Mouse (Mus musculus) megakaryocyte-erythroid progenitor cell, adult 5-6 weeks (primary cell): ENCODE data around the gene Rpl23. TPM values are rescaled to one million over a fixed set of nuclear protein-coding genes. Genes with fewer than 3 reads are reported as not detected.
A peak's percentile ranks its signal among the peaks of the same experiment; 100 is the strongest.
"Not testable (repeated sequence)": the region's sequence is repeated elsewhere in the genome, so short reads cannot be mapped to it uniquely, and the experiment has no call there.

Experiments
- ATAC-seq: replicated peaks from 2 replicates; pipeline ENCODE4 v1.8.0; 2016; ENCODE audit warnings: mild to moderate bottlenecking, inconsistent platforms; ENCODE audit not compliant: severe bottlenecking, poor library complexity, low FRiP score, low TSS enrichment
- total RNA-seq, 2 experiments: library from RNA; stranded (forward) in 1 of 2; stranded (reverse) in 1 of 2; fragments of 200-1000, 215-1000 nt in 1 of 2; fragments of >200 nt in 1 of 2; fragmentation: Nextera tagmentation in 1 of 2; gene quantifications; 2 replicates each; pipeline ENCODE4 v1.2.3; 2014 to 2017

Gene Rpl23
- total RNA-seq, 2 experiments from 2014 or later = 1,518 to 2,156 TPM

DNA sequence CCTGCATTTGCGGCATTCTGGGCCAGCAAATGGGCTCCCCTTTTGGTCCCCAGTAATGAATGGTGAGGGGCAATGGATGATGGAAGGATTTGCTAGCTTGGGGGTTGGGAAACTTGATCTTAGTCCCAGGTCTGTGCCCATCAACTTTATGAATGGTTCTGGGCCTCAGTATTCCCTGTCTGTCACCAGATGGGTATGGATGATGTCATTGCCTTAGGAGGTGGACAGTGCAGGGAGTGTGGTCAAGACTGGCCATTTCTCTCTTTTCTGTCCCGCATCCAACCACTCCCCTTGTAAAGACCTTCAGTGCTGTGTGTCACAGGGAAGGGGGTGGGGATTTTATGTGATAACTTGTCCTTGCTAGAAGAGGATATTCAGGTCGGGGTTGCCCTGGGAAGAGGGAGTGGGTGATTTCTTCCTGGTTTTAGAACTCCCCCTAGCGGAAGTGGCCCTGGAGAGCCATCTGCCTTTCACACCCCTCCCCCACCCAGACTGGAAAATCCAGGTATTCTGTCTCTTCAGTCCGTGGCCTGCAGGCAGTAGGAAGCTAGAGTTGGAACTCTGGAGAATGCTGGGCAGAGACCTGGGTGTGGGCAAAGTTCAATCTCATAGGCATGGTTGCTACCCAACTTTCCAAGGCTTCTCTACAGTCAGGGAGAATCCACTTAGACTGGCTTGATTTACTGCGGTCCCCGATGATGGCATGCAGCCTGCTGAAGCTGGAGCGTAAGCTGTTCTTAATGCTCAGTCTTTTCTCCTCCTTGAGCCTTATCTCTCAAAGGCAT is 19.4 kb upstream of the Rpl23 start:
- no peak for ATAC-seq

DNA sequence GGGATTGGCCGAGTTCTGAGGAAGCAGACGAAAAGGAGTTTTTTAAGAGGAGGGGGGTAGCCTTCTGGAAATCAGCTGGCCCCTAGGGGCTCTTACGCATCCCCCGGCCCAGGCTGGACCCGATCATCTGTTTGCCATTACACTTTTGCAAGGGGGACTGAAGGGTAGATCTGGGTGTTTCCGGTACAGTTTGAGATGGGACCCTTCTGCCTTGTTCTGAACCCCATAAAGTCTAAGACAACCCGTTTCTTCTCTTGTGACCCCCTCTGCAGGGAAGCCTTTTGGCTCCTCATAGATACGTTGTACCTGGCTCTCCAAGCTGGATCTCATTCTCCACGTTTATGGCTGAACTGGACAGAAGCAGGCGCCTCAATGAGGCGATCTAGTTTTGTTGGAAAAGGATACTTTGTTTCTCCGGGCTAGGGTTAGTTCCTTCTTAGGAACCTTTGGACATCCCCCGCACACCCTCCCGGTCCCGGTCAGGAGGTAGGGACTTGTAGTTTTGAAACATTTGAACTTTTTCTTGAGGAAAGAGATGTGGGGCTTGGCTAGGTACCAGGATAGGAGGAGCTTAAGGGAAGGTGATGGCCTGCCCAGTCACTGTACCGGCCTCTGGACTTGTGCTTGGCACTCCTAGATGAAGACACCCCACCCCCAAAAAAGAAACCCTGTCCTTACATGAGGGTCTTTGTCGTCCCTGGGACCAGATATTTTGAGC is 18.6 kb upstream of the Rpl23 start:
- no peak for ATAC-seq

DNA sequence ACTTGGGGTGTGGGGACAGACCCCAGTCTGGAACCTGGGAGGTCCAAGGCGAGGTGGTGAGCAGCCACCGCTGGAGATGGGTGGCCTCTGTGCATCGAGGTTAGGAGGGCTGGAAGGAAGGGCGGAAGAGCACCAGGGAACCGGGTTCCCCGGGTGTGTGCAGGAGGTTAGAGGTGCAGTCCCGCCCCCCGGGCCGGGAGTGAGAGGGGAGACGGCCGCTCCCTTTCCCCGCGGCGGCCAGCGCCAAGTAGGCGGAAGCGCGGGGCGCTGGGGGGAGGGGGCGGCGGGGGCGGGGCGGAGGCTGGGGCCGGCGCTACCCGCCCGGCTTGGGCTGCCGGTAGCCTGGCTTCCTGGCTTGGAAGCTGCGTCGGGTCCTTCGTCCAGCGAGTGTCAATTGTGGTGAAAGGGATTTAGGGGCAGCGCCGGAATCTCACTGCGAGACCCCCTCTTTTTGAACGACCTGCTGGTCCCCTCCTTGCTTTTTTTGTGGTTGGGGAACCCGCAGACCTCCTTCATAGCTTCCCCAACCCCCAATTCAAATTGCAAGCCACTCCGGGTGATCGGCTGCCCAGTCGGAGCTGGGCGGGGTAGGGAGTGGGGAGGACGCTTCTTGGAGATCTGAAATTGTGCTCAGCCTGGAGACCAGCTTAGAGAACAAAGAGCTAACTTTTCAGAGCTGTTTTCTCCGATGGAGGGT is 17.9 kb upstream of the Rpl23 start:
- ATAC-seq = peak; percentile 59

DNA sequence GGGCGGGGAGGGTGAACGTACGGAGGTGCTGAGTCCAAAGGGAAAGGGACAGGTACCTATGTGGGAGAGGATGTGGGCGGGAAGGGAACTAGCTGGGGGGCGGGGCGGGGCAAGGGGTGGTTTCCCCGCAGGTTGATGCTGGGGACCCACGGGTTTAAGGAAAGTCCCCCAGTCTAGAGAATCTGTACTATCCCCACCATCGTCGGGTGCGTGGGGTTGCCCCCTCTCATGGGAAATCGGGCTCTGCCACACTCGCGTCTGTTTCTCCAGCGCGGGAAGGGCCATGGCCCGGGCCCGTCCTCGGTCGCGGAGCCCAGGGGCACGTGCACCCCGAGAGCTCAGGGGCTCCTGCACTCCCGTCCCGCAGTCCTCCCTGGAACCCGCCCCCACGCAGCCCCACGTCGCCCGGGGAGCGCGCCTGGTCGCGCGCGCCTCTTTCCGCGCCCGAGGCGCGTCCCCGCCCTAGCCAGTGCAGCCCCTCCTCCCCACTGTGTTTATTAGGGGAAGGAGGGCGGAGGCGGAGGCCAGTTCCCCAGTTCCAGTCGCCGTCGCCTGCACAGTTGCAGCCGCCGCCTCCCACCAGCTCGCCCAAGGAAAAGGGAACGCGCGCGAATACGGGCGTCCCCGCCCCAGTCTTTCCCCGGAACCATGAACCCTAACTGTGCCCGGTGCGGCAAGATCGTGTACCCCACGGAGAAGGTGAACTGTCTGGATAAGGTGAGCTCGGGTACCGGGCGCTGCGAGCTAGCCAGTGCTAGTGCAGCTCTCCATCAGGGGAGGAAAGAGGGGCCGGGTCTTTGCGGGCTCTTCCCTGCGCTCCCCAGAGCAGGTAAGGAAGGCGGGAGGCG is 17.1 kb upstream of the Rpl23 start:
- ATAC-seq = peak; percentile 51

DNA sequence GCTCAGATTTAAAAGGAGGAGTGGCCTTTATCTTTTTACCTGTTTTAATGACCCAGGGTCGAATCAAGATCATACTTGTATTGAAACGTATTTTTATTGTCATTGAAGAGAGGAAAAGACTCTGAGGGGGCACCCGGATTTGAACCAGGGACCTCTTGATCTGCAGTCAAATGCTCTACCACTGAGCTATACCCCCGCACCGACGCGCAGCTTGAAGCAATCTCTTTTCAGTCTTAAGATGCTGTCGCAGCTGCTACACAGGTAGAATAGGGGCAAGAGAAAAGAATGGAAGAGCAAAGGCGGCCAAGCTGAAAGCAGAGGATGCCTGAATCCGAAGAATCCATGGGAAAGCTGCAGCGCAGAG is 16.5 kb upstream of the Rpl23 start, which contains the start of gene Lasp1:
TSS of gene Lasp1 (plus strand) at position 219 of the 364 bp plus-strand sequence.
- no peak for ATAC-seq

DNA sequence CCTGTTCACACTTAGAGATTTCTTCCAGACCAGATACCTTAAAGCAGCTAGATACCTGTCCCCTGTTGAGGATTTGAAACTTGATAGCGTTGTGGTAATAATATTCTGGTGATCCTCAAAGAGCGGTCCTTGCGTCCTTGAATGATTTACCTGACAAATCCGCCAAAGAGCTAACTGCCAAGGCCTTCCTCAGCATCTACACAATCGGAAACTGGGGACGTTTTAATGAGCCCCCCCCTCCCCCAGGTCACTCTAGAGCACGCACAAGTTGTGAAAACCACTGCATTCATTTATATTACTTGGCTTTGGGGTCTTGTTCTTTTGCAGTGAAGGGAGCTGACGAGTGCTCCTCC is 15.8 kb upstream of the Rpl23 start:
- ATAC-seq = no peak

DNA sequence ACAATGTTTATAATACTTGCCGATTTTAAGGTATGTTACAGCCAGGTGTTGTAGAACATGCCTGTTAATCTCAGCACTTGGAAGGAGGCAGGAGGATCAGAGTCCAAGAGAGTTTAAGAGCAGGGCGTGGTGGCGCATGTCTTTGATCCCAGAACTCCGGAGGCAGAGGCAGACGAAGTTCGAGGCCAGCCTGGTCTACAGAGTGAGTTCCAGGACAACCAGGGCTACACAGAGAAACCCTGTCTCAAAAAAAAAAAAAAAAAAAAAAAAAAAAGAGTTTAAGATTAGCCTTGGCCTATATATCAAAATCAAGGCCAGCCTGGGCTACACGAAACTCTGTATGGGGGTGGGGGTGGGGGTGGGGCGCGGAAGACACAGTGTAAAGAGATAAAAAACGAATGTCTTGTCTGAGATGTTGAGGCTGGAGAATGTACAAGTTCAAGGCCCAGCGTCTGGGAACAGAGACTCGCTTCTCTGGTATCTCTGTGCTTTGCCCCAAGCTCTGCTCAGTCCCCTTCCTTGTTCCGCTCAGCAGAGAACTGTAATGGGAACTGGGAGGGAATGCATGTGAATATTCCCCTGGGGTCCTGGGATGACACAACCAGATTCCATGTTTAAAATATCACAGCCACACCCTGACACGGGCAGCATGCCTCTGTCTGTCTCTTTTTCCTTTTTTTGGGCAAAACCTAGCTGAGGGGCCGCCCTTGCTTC is 15.3 kb upstream of the Rpl23 start:
- no peak for ATAC-seq

DNA sequence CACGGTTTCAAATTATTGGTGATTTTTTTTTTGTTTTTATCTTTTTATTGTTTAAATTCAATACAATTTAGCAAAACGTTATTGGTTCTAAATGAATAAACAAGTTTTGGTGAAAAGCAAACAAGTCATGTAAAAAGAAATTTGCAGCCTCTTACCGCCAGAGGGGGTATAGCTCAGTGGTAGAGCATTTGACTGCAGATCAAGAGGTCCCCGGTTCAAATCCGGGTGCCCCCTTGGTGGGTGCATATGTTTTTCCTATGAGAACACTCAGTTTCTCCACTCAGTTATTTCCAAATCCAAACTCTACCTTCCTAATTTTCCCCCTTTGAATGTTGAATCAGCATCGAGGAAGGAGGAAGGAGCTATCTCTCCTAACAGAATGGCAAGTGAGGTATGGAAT is 14.7 kb upstream of the Rpl23 start:
- no peak for ATAC-seq

DNA sequence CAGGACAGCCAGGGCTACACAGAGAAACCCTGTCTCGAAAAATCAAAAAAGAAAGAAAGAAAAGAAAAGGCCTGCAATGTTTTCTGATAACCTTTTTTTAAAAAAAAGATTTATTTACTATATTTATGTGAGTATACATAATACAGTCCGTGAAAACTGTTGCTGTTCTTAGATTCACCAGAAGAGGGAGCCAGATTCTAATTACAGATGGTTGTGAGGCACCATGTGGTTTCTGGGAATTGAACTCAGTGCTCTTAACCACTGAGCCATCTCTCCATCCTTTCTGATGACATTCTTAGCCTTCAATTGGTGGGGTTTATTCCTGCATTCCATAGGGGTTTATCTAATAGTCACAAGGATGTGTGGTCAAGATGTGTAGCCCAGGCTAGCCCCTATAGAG is 10.9 kb upstream of the Rpl23 start:
- ATAC-seq = 0 out of 2 replicates have a peak, but pooled peaks have one; percentile 59

DNA sequence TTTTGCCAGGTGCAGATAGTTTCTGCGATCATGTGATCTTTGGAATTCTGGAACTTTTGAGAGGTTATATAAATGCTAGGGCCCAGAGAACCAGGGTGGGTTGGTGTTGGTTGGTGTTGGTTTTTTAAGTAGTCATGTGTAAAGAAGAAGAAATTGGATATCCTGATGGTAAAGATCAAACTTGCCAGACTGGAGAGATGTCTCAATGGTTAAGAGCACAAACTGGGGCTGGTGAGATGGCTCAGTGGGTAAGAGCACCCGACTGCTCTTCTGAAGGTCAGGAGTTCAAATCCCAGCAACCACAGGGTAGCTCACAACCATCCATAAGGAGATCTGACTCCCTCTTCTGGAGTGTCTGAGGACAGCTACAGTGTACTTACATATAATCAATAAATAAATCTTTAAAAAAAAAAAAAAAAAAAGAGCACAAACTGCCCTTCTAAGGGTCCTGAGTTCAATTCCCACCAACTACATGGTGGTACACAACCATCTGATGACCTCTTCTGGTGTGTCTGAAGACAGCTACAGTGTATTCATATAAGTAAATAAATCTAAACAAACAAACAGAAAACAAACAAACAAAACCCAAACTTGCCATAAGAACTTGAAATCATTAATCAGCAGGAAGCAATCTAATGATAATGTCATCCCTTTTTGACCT is 8.7 kb upstream of the Rpl23 start:
- not testable (repeated sequence) for ATAC-seq

DNA sequence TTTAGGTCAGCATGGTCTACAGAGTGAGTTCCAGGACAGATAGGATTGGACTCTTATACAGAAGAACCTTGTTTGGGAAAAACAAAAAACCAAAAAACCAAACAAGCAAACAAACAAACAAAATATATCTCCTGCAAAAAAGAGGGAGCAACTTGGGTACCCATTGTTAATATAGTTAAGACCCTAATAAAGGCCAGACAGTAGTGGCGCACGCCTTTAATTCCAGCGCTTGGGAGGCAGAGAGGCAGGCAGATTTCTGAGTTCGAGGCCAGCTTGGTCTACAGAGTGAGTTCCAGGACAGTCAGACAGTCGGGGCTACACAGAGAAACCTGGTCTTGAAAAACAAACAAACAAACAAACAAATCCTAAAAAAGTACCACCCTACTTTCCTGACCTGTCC is 7.5 kb upstream of the Rpl23 start:
- no peak for ATAC-seq

DNA sequence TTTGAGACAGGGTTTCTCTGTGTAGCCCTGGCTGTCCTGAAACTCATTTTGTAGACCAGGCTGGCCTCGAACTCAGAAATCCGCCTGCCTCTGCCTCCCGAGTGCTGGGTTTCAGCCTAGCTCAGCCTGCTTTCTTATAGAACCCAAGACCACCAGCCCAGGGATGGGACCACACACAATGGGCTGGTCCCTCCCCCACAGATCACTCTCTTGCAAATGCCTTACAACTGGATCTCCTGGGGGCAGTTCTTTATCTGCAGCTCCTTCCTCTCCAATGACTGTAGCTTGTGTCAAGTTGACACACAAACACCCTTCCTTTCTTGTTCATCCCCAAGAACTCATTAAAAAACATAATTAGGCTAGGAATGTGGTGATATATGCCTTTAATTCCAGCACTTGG is 5.7 kb upstream of the Rpl23 start:
- no peak for ATAC-seq

DNA sequence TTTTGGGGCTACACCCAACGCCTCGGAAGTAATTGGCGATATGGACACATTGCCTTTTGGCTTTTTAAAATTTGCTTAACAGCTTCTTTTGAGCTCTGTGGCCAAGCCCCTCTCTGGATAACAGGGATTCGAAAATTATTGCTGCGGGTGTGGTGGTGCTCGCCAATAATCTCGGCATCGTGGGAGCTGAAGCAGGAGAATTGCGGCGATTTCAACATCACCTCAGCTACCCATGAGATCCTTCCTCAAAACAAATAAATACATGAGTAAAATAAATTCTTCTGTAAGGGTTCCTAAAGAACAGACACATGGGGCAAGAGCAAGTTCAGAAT is 293 bp upstream of the Rpl23 start:
- 0 out of 2 replicates have a peak, but pooled peaks have one; percentile 3 for ATAC-seq

DNA sequence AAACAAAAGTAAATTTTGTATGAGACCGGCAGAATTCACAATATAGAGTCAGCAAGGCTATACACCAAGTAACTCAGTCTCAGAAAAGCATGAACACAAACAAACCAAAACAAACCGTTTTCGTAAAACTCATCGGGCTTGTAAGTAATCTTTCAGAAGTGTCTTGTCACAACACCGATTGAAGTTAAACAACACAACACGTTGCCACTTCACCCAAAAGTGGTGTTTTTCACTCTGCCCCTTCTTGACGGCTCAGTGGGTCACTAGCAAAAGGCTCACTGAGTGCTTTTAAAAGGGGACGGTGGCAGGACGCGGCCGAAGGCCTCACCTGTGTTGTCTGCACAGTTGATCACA is 782 bp downstream of the Rpl23 start:
- ATAC-seq = no peak

DNA sequence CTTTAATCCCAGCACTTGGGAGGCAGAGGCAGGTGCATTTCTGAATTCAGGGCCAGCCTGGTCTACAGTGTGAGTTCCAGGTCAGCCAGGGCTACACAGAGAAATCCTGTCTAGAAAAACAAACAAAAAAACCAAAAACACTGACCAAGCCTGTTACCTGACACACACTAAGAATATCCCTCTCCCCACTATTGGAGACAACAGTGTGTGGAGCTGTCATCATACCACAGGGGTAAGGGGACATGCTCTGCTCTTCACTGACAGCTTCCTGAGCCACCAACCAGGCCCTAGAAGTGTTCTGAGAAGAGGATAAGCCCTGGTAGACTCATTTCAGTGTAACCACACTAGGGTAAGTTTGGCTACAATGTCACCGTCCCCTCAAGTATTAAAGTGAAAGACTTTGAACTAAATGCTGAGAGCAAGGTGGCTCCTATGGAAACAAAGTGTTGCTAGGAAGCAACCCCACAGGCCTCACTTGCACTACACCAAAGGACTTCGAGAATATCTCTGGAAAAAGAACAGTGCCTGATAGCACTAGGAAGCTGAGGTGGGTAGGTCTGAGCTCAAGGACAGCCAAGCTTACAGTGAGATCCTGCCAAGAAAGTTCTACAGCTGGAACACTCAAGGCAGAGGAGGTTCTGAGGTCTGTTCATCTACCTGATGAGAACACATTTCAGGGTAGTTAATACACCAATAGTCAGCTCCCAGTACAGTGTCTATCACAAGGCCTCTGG is 2.1 kb downstream of the Rpl23 start:
- ATAC-seq = no peak

DNA sequence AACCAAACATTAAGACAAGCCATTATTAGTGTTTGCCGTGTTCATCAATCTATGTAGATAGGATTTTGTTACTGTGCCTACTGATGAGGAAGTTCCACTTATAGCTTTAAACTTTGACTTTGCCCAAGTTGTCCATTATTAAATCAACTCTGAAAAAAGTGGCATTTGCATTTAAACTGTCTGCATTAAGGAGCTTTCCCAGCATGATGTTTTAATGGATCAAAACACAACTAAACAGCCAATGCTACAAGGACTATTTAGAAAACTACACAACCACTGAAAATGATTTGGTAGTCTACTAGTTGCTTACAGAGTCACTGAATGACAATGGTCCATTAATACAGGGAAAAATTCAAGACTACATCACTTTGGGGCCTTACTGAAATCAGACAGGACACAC is 3.3 kb downstream of the Rpl23 start:
- ATAC-seq = no peak

DNA sequence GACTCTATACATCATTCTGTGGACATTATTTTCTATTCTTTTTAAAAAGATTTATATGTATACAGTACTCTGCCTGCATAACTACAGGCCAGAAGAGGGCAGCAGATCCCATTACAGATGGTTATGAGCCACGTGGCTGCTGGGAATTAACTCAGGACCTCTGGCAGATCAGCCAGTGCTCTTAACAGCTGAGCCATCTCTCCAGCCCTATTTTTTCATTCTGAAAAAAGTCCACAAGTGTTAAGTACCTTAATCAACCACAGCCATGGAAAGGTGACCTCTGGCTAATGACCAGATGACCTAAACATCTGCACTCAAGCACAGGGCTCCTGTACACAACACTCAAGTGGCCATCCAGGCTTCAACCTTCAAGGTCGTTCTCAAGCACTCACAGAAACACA is 5.1 kb downstream of the Rpl23 start:
- no peak for ATAC-seq

DNA sequence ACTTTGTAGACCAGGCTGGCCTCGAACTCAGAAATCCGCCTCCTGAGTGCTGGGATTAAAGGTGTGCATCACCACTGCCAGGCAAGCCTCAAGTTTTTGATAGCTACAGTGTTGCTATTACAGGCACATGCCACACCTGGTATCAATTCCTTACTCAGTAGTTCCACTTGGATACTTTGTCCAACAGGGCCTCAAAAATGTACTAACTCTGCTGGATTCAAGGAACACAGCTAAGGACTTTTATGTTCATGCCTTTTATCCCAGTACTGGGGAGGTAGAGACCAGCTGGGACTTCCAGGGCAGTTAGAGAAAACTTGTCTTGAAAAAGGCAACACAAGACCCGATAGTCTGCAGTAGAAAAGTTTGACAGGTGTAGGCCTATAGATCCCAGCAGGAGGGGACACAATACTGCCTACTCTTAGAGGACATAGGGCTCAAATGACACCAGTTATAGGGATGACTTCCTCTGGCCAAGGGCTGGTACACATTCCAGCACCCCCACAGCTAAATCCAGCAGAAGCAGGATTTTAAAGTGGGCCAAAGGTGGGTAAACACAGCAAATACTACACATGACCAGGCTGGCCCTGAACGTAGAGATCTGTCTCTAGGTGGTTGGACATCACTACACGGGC is 5.6 kb downstream of the Rpl23 start:
- ATAC-seq = no peak; the same call in 1 of the 2 replicates
